Mouse (Mus musculus) intestine, embryonic 16.5 days (tissue): ENCODE measurements around the gene Hoxa7. TPM values are rescaled to one million over a fixed set of nuclear protein-coding genes. Genes with fewer than 3 reads are reported as not detected.

Experiments
- ATAC-seq: fragments of 200-750 bp; cut with Nextera tagmentation; 2 replicates; pipeline ENCODE4 v1.8.0; 2017; ENCODE audit warnings: moderate TSS enrichment, moderate library complexity
- H3K27ac ChIP-seq: fragments of 300-500 bp; sonication (generic); 2 replicates; pipeline ENCODE4 v1.5.1; 2014; ENCODE audit warnings: mild to moderate bottlenecking, low read length
- H3K27me3 ChIP-seq: fragments of 300-500 bp; sonication (generic); replicated peaks from 2 replicates; pipeline ENCODE4 v1.6.1; 2014; ENCODE audit warnings: low read length, control low read depth, mixed read lengths; ENCODE audit not compliant: control insufficient read depth, insufficient read depth
- H3K36me3 ChIP-seq: fragments of 300-500 bp; sonication (generic); 2 replicates; pipeline ENCODE4 v1.6.1; 2014; ENCODE audit warnings: low read length, control low read depth; ENCODE audit not compliant: control insufficient read depth, insufficient read depth
- H3K4me1 ChIP-seq: fragments of 300-500 bp; sonication (generic); 2 replicates; pipeline ENCODE4 v1.6.1; 2014; ENCODE audit warnings: low read length, control low read depth, mixed read lengths; ENCODE audit not compliant: control insufficient read depth, insufficient read depth
- H3K4me2 ChIP-seq: fragments of 300-500 bp; sonication (generic); 2 replicates; pipeline ENCODE4 v1.6.1; 2014; ENCODE audit warnings: low read depth, low read length, control low read depth
- H3K4me3 ChIP-seq: fragments of 300-500 bp; sonication (generic); 2 replicates; pipeline ENCODE4 v1.5.1; 2014; ENCODE audit warnings: mild to moderate bottlenecking, low read length
- H3K9ac ChIP-seq: fragments of 300-500 bp; sonication (generic); 2 replicates; pipeline ENCODE4 v1.6.1; 2014; ENCODE audit warnings: low read depth, low read length
- H3K9me3 ChIP-seq: fragments of 300-500 bp; sonication (generic); 2 replicates; pipeline ENCODE4 v1.6.1; 2016; ENCODE audit warnings: low read length, control low read depth; ENCODE audit not compliant: control insufficient read depth
- WGBS: fragments of 180-500 bp; shearing (Covaris S2); extraction: QIAGEN DNeasy Blood & Tissue Kit; methylation state at CpG from one replicate; pipeline ENCODE4 v1.1.7; 2014; 5-methylcytosine and 5-hydroxymethylcytosine counted together
- polyA plus RNA-seq: library from polyadenylated mRNA; unstranded; fragments of >200 nt; fragmentation: Nextera tagmentation; extraction: Ambion mirVana; gene quantifications from 2 replicates; pipeline ENCODE4 v1.2.1, GENCODE M21; 2015

Gene Hoxa7
- polyA plus RNA-seq, 1 experiment from 2014 or later: 8.2 TPM

GRCm38 (mm10) chr6:52264106-52264790, 42.6 kb upstream of the Hoxa7 start:
- Histone ChIP-seq H3K36me3 (no peaks in the 10 kb centered on the region), H3K4me1 (peaks cover 11% of the 10 kb centered on the region), H3K4me2 (no peak overlapping the region), H3K9me3 (no peaks in the 10 kb centered on the region), H3K27ac (no peak overlapping the region), H3K4me3 (no peak overlapping the region), H3K27me3 (peaks cover 87% of the 10 kb centered on the region), H3K9ac (no peak overlapping the region)
- 10% methylated on average over 5 of the region's 5 CpGs for WGBS
- ATAC-seq: no peak

- H3K27ac ChIP-seq: no peak overlapping the region
- no peak overlapping the region for H3K9ac ChIP-seq
- H3K4me3 ChIP-seq: no peak overlapping the region
- WGBS: 8% methylated on average over 6 of the region's 6 CpGs
- H3K27me3 ChIP-seq: peaks cover 84% of the 10 kb centered on the region
- no peaks in the 10 kb centered on the region for H3K36me3 ChIP-seq
- ATAC-seq: no peak
- H3K4me1 ChIP-seq: peaks cover 11% of the 10 kb centered on the region
- no peak overlapping the region for H3K4me2 ChIP-seq
- no peaks in the 10 kb centered on the region for H3K9me3 ChIP-seq
Observed at GRCm38 (mm10) chr6:52263321-52263585, 41.6 kb upstream of the Hoxa7 start.

- Histone ChIP-seq H3K27me3 (peaks cover 79% of the 10 kb centered on the region), H3K4me1 (peaks cover 11% of the 10 kb centered on the region), H3K9me3 (no peaks in the 10 kb centered on the region), H3K4me3 (no peak overlapping the region), H3K36me3 (no peaks in the 10 kb centered on the region), H3K27ac (no peak overlapping the region), H3K9ac (no peak overlapping the region), H3K4me2 (no peak overlapping the region)
- no peak for ATAC-seq
- WGBS: 4% methylated on average over 24 of the region's 24 CpGs
Observed at GRCm38 (mm10) chr6:52262463-52263320, 41.0 kb upstream of the Hoxa7 start.

- no peak overlapping the region for H3K4me3 ChIP-seq
- H3K9ac ChIP-seq: no peak overlapping the region
- H3K4me2 ChIP-seq: no peak overlapping the region
- H3K27me3 ChIP-seq: peaks cover 77% of the 10 kb centered on the region
- 7% methylated on average over 9 of the region's 9 CpGs for WGBS
- H3K9me3 ChIP-seq: no peaks in the 10 kb centered on the region
- ATAC-seq: no peak
- no peaks in the 10 kb centered on the region for H3K36me3 ChIP-seq
- H3K27ac ChIP-seq: no peak overlapping the region
- peaks cover 11% of the 10 kb centered on the region for H3K4me1 ChIP-seq
Observed at GRCm38 (mm10) chr6:52261751-52262462, 40.3 kb upstream of the Hoxa7 start.

- no peaks in the 10 kb centered on the region for H3K9me3 ChIP-seq
- WGBS: under 1% methylated on average over 47 of the region's 72 CpGs
- peak within 1 kb of the TSS; percentile 43; the same call in 1 of the 2 replicates for H3K9ac ChIP-seq
- no peak within 1 kb of the TSS for H3K27ac ChIP-seq
- H3K4me2 ChIP-seq: peak within 1 kb of the TSS; percentile 72
- H3K27me3 ChIP-seq: peaks cover 72% of the 10 kb centered on the region
- H3K4me1 ChIP-seq: peaks cover 11% of the 10 kb centered on the region
- H3K4me3 ChIP-seq: peak within 1 kb of the TSS; percentile 47
- peak; percentile 71 for ATAC-seq
- no peaks in the 10 kb centered on the region for H3K36me3 ChIP-seq
Observed at GRCm38 (mm10) chr6:52260654-52261575, 39.3 kb upstream of the Hoxa7 start, which contains the start of gene Hoxa13. TSS of gene Hoxa13 (minus strand) at chr6:52260880.

GRCm38 (mm10) chr6:52259811-52260261, 38.2 kb upstream of the Hoxa7 start:
- H3K4me2 ChIP-seq: peak overlapping the region; percentile 72
- H3K4me1 ChIP-seq: peaks cover 11% of the 10 kb centered on the region
- H3K9me3 ChIP-seq: no peaks in the 10 kb centered on the region
- peaks cover 68% of the 10 kb centered on the region for H3K27me3 ChIP-seq
- H3K36me3 ChIP-seq: no peaks in the 10 kb centered on the region
- peak overlapping the region; percentile 43; the same call in 1 of the 2 replicates for H3K9ac ChIP-seq
- peak; percentile 27; the same call in 1 of the 2 replicates for ATAC-seq
- no peak overlapping the region for H3K27ac ChIP-seq
- 1% methylated on average over 39 of the region's 39 CpGs for WGBS
- peak overlapping the region; percentile 47 for H3K4me3 ChIP-seq

GRCm38 (mm10) chr6:52259081-52259790, 37.6 kb upstream of the Hoxa7 start:
- peaks cover 11% of the 10 kb centered on the region for H3K4me1 ChIP-seq
- WGBS: 2% methylated on average over 24 of the region's 25 CpGs
- 0 out of 2 replicates have a peak overlapping the region, but pooled peaks have one; percentile 72 for H3K4me2 ChIP-seq
- peaks cover 64% of the 10 kb centered on the region for H3K27me3 ChIP-seq
- H3K4me3 ChIP-seq: peak overlapping the region; percentile 47; the same call in 1 of the 2 replicates
- H3K9me3 ChIP-seq: no peaks in the 10 kb centered on the region
- no peaks in the 10 kb centered on the region for H3K36me3 ChIP-seq
- H3K27ac ChIP-seq: no peak overlapping the region
- peak overlapping the region; percentile 43; the same call in 1 of the 2 replicates for H3K9ac ChIP-seq
- no peak for ATAC-seq

GRCm38 (mm10) chr6:52256956-52257355, 35.3 kb upstream of the Hoxa7 start:
- H3K27me3 ChIP-seq: peaks cover 63% of the 10 kb centered on the region
- WGBS: 2% methylated on average over 6 of the region's 6 CpGs

More at GRCm38 (mm10) chr6:52256956-52257355, 35.3 kb upstream of the Hoxa7 start:
- no peak overlapping the region for H3K4me2 ChIP-seq
- no peak overlapping the region for H3K27ac ChIP-seq
- no peak for ATAC-seq
- no peaks in the 10 kb centered on the region for H3K9me3 ChIP-seq
- no peaks in the 10 kb centered on the region for H3K36me3 ChIP-seq
- H3K9ac ChIP-seq: no peak overlapping the region
- peaks cover 11% of the 10 kb centered on the region for H3K4me1 ChIP-seq
- no peak overlapping the region for H3K4me3 ChIP-seq
